Mouse (Mus musculus) central nervous system, embryonic 14 days (tissue): ENCODE data around the gene Sct. TPM values are rescaled to one million over a fixed set of nuclear protein-coding genes. Genes with fewer than 3 reads are reported as not detected.

Experiments used
- polyA plus RNA-seq: library from polyadenylated mRNA; depleted of rRNA; stranded (reverse); fragments of >200 nt; gene quantifications from 2 replicates; pipeline ENCODE4 v1.2.3, GENCODE M21; 2012; rRNA removed

Sct gene
- polyA plus RNA-seq = 1.7 and 4.0 TPM in 2 replicates

GRCm38 (mm10) chr7:141278766-141279590 lies at the start of gene Sct:
TSS of gene Sct (minus strand) at chr7:141279133.

GRCm38 (mm10) chr7:141327469-141328372 lies 48.8 kb upstream of the Sct start, which contains the start of the genes Deaf1 and Tmem80:
TSS of gene Deaf1 (minus strand) at chr7:141327690.
TSS of gene Tmem80 (plus strand) at chr7:141327739.

GRCm38 (mm10) chr7:141291921-141292582 lies 13.1 kb upstream of the Sct start, which contains the start of gene Drd4:
TSS of gene Drd4 (plus strand) at chr7:141292006.

GRCm38 (mm10) chr7:141276546-141276945 lies 2.4 kb downstream of the Sct start, which contains the start of gene Cdhr5:
TSS of gene Cdhr5 (minus strand) at chr7:141276786.

GRCm38 (mm10) chr7:141265739-141266561 lies 13.0 kb downstream of the Sct start, which contains the start of gene Irf7:
TSS of gene Irf7 (minus strand) at chr7:141266481.

Other genes with a start within 250 kb of the Sct start
- 154 and 158 TPM in 2 replicates for gene B4galnt4, start 218.0 kb downstream of the Sct start, polyA plus RNA-seq
- gene Pkp3, start 200.9 kb downstream of the Sct start, polyA plus RNA-seq = 0.28 and 4.0 TPM in 2 replicates
- gene Sigirr, start 178.6 kb downstream of the Sct start, polyA plus RNA-seq = 1.4 and 2.1 TPM in 2 replicates
- 0.33 and 1.8 TPM in 2 replicates for gene Ano9, start 161.3 kb downstream of the Sct start, polyA plus RNA-seq
- 49.2 and 50.0 TPM in 2 replicates for gene Ptdss2, start 156.8 kb downstream of the Sct start, polyA plus RNA-seq
- 49.4 and 54.4 TPM in 2 replicates for gene Rnh1, start 106.3 kb downstream of the Sct start, polyA plus RNA-seq
- 138 and 141 TPM in 2 replicates for gene Hras, start 85.1 kb downstream of the Sct start, polyA plus RNA-seq
- gene Lrrc56, start 85.0 kb downstream of the Sct start, polyA plus RNA-seq = 16.0 and 18.6 TPM in 2 replicates
- 4.9 and 5.2 TPM in 2 replicates for gene Lmntd2, start 65.1 kb downstream of the Sct start, polyA plus RNA-seq
- 29.0 and 31.4 TPM in 2 replicates for gene Rassf7, start 63.3 kb downstream of the Sct start, polyA plus RNA-seq
- gene Phrf1, start 50.3 kb downstream of the Sct start, polyA plus RNA-seq = 33.3 and 39.2 TPM in 2 replicates
- gene Irf7, start 12.7 kb downstream of the Sct start, polyA plus RNA-seq = 6.9 and 11.5 TPM in 2 replicates
- 0.01 and 0.03 TPM in 2 replicates for gene Cdhr5, start 2.3 kb downstream of the Sct start, polyA plus RNA-seq
- gene Drd4, start 12.9 kb upstream of the Sct start, polyA plus RNA-seq = 1.1 TPM in 2 replicates
- 74.1 and 82.3 TPM in 2 replicates for gene Deaf1, start 48.6 kb upstream of the Sct start, polyA plus RNA-seq
- gene Tmem80, start 48.6 kb upstream of the Sct start, polyA plus RNA-seq = 75.9 and 79.9 TPM in 2 replicates
- gene Eps8l2, start 59.7 kb upstream of the Sct start, polyA plus RNA-seq = 0.98 and 3.3 TPM in 2 replicates
- 259 and 309 TPM in 2 replicates for gene Taldo1, start 113.1 kb upstream of the Sct start, polyA plus RNA-seq
- gene Gatd1, start 135.0 kb upstream of the Sct start, polyA plus RNA-seq = 68.5 and 73.1 TPM in 2 replicates
- 34.4 and 41.7 TPM in 2 replicates for gene Cend1, start 150.4 kb upstream of the Sct start, polyA plus RNA-seq
- 129 and 134 TPM in 2 replicates for gene Slc25a22, start 158.8 kb upstream of the Sct start, polyA plus RNA-seq
- 17.0 and 20.2 TPM in 2 replicates for gene Pidd1, start 164.9 kb upstream of the Sct start, polyA plus RNA-seq
- 1,057 and 1,069 TPM in 2 replicates for gene Rplp2, start 168.2 kb upstream of the Sct start, polyA plus RNA-seq
- 16.5 and 18.9 TPM in 2 replicates for gene Pnpla2, start 176.1 kb upstream of the Sct start, polyA plus RNA-seq
- 4.3 and 5.9 TPM in 2 replicates for gene Cracr2b, start 182.0 kb upstream of the Sct start, polyA plus RNA-seq
- gene Cd151, start 188.3 kb upstream of the Sct start, polyA plus RNA-seq = 101 and 105 TPM in 2 replicates
- gene Polr2l, start 196.0 kb upstream of the Sct start, polyA plus RNA-seq = 47.7 and 49.9 TPM in 2 replicates
- gene Tspan4, start 196.1 kb upstream of the Sct start, polyA plus RNA-seq = 30.6 and 45.5 TPM in 2 replicates